Mouse (Mus musculus) embryonic stem cell, embryonic (primary cell): ENCODE results near the gene Cfap97d1.

Experiments used
- CTCF ChIA-PET, 4 experiments: fragments of 300-600 bp in 2 of 4; fragments of 350-600 bp in 2 of 4; sonication (Branson Sonifier 250); formaldehyde crosslinking; loops; one replicate each; lab custom pipeline; 2022; ENCODE audit warnings: inconsistent platforms in 2 of 4; lab: Charles Lee
- POLR2A ChIA-PET, 4 experiments: fragments of 300-600 bp in 2 of 4; fragments of 350-600 bp in 2 of 4; sonication (Branson Sonifier 250); formaldehyde crosslinking; loops; one replicate each; lab custom pipeline; 2022; ENCODE audit warnings: antibody characterized with exemption in 4 of 4, inconsistent platforms in 1 of 4; lab: Charles Lee

Cfap97d1 gene

GRCm38 (mm10) chr11:101985450-101985849 is 1.4 kb downstream of the Cfap97d1 start:
- POLR2A ChIA-PET = interaction anchor here in 3 of 4 experiments (0.8 to 4.0 kb wide), 20 partner anchors 10 to 327 kb away, joined by 3 to 37 read pairs (median 4); partner anchors contain the start of genes BC030867 (in 1 of the 3), Cd300lg (in 1 of the 3) and Etv4 (in 1 of the 3)
- CTCF ChIA-PET = interaction anchor here (0.5 to 6.5 kb wide), 58 partner anchors 8 to 317 kb away, joined by 3 to 84 read pairs (median 4); partner anchors contain the start of genes Cd300lg (in 3 of the 4), BC030867 (in 1 of the 4), Pyy (in 1 of the 4) and Sost (in 1 of the 4)

GRCm38 (mm10) chr11:101985990-101986389 is 1.9 kb downstream of the Cfap97d1 start:
- ChIA-PET POLR2A (interaction anchor here in 3 of 4 experiments (0.8 to 4.0 kb wide), 17 partner anchors 9 to 327 kb away, joined by 3 to 37 read pairs (median 3); no protein-coding TSS in a partner anchor), CTCF (interaction anchor here (0.5 to 6.5 kb wide), 60 partner anchors 9 to 318 kb away, joined by 3 to 84 read pairs (median 4); partner anchors contain the start of genes Cd300lg (in 3 of the 4), Tmem101 (in 2 of the 4), BC030867 (in 1 of the 4) and Pyy (in 1 of the 4))

GRCm38 (mm10) chr11:101986913-101987312 is 2.8 kb downstream of the Cfap97d1 start, which contains the start of gene Dusp3:
Gene Dusp3 (minus strand): TSS chr11:101987013.
- ChIA-PET CTCF (interaction anchor here (0.6 to 6.5 kb wide), 20 partner anchors 11 to 742 kb away, joined by 3 to 84 read pairs (median 4); partner anchors contain the start of genes Cd300lg (in 2 of the 4), Sost (in 1 of the 4) and Tmem101 (in 1 of the 4)), POLR2A (interaction anchor here in 2 of 4 experiments (1.0 to 4.0 kb wide), 5 partner anchors 8 to 151 kb away, joined by 3 to 13 read pairs (median 3); no protein-coding TSS in a partner anchor)

- POLR2A ChIA-PET = interaction anchor here in 2 of 4 experiments (0.5 to 1.5 kb wide), 5 partner anchors 10 to 265 kb away, joined by 3 to 4 read pairs (median 4); no protein-coding TSS in a partner anchor
- CTCF ChIA-PET = interaction anchor here in 2 of 4 experiments (0.6 to 2.4 kb wide), 6 partner anchors 15 to 1203 kb away, joined by 4 to 11 read pairs (median 4); no protein-coding TSS in a partner anchor
These were observed 6.2 kb downstream of the Cfap97d1 start for GRCm38 (mm10) chr11:101990244-101990643.

GRCm38 (mm10) chr11:101991813-101992212 is 7.7 kb downstream of the Cfap97d1 start:
- ChIA-PET POLR2A (interaction anchor here in 1 of 4 experiments (1.1 kb wide), 1 partner anchor 8 kb away, joined by 3 read pairs; no protein-coding TSS in a partner anchor), CTCF (interaction anchor here (0.7 to 2.0 kb wide), 7 partner anchors 23 to 589 kb away, joined by 3 to 6 read pairs (median 3); no protein-coding TSS in a partner anchor)

GRCm38 (mm10) chr11:101992411-101992810 is 8.3 kb downstream of the Cfap97d1 start:
- ChIA-PET POLR2A (interaction anchor here in 1 of 4 experiments (1.1 kb wide), 1 partner anchor 9 kb away, joined by 3 read pairs; no protein-coding TSS in a partner anchor), CTCF (interaction anchor here in 1 of 4 experiments (1.4 kb wide), 1 partner anchor 61 kb away, joined by 3 read pairs; no protein-coding TSS in a partner anchor)

- ChIA-PET POLR2A (interaction anchor here in 3 of 4 experiments (0.6 to 2.3 kb wide), 4 partner anchors 8 to 329 kb away, joined by 3 to 7 read pairs (median 4); partner anchors contain the start of genes Cfap97d1 (in 2 of the 3), Arl4d (in 1 of the 3) and Dusp3 (in 1 of the 3)), CTCF (interaction anchor here in 1 of 4 experiments (2.2 kb wide), 1 partner anchor 47 kb away, joined by 7 read pairs; the partner anchor contains the start of gene Cd300lg)
These were observed 10.0 kb downstream of the Cfap97d1 start for GRCm38 (mm10) chr11:101994100-101994499.

- ChIA-PET CTCF (interaction anchor here in 2 of 4 experiments (0.6 to 0.8 kb wide), 3 partner anchors 59 to 159 kb away, joined by 3 to 8 read pairs (median 4); no protein-coding TSS in a partner anchor), POLR2A (interaction anchor here in 2 of 4 experiments (0.5 to 2.3 kb wide), 2 partner anchors 10 to 18 kb away, joined by 3 to 7 read pairs; partner anchors contain the start of gene Dusp3 (in 1 of the 2))
These were observed 11.9 kb downstream of the Cfap97d1 start for GRCm38 (mm10) chr11:101995938-101996337.

- CTCF ChIA-PET = interaction anchor here (0.6 to 1.9 kb wide), 9 partner anchors 13 to 574 kb away, joined by 3 to 8 read pairs (median 5); partner anchors contain the start of gene Cfap97d1 (in 1 of the 4)
- POLR2A ChIA-PET = interaction anchor here in 3 of 4 experiments (0.6 to 1.3 kb wide), 4 partner anchors 8 to 1470 kb away, joined by 3 read pairs; partner anchors contain the start of gene Acly (in 1 of the 3)
These were observed 14.2 kb downstream of the Cfap97d1 start for GRCm38 (mm10) chr11:101998258-101998657.

GRCm38 (mm10) chr11:101999466-101999865 is 15.4 kb downstream of the Cfap97d1 start:
- POLR2A ChIA-PET = interaction anchor here in 2 of 4 experiments (1.0 to 1.3 kb wide), 2 partner anchors 9 to 13 kb away, joined by 3 to 4 read pairs; no protein-coding TSS in a partner anchor
- CTCF ChIA-PET = interaction anchor here in 1 of 4 experiments (0.5 to 1.9 kb wide), 2 partner anchors 54 to 83 kb away, joined by 4 to 5 read pairs; no protein-coding TSS in a partner anchor

GRCm38 (mm10) chr11:102004251-102004650 is 20.2 kb downstream of the Cfap97d1 start:
- ChIA-PET POLR2A (no interaction called here), CTCF (interaction anchor here in 3 of 4 experiments (0.7 to 1.1 kb wide), 5 partner anchors 19 to 37 kb away, joined by 3 to 4 read pairs (median 4); partner anchors contain the start of gene Sost (in 1 of the 3))

GRCm38 (mm10) chr11:102006271-102006670 is 22.2 kb downstream of the Cfap97d1 start:
- POLR2A ChIA-PET = interaction anchor here in 3 of 4 experiments (0.5 to 1.4 kb wide), 5 partner anchors 8 to 34 kb away, joined by 3 to 6 read pairs (median 3); no protein-coding TSS in a partner anchor
- CTCF ChIA-PET = interaction anchor here in 3 of 4 experiments (0.7 to 1.7 kb wide), 6 partner anchors 20 to 34 kb away, joined by 3 to 7 read pairs (median 4); partner anchors contain the start of gene Mpp3 (in 1 of the 3)

- CTCF ChIA-PET = interaction anchor here in 3 of 4 experiments (0.7 to 2.5 kb wide), 9 partner anchors 21 to 40 kb away, joined by 3 to 11 read pairs (median 4); partner anchors contain the start of genes Cfap97d1 (in 1 of the 3) and Mpp3 (in 1 of the 3)
- POLR2A ChIA-PET = interaction anchor here in 3 of 4 experiments (0.5 to 1.4 kb wide), 6 partner anchors 8 to 33 kb away, joined by 3 to 6 read pairs (median 3); no protein-coding TSS in a partner anchor
These were observed 22.6 kb downstream of the Cfap97d1 start for GRCm38 (mm10) chr11:102006688-102007087.

- ChIA-PET CTCF (interaction anchor here in 2 of 4 experiments (0.6 to 2.7 kb wide), 10 partner anchors 10 to 220 kb away, joined by 3 to 11 read pairs (median 4); partner anchors contain the start of gene Cfap97d1 (in 1 of the 2)), POLR2A (interaction anchor here in 2 of 4 experiments (0.5 to 1.3 kb wide), 5 partner anchors 10 to 187 kb away, joined by 3 to 4 read pairs (median 3); partner anchors contain the start of gene Cfap97d1 (in 1 of the 2))
These were observed 24.3 kb downstream of the Cfap97d1 start for GRCm38 (mm10) chr11:102008372-102008771.

GRCm38 (mm10) chr11:102008954-102009637 is 25.0 kb downstream of the Cfap97d1 start:
- ChIA-PET CTCF (interaction anchor here in 1 of 4 experiments (1.0 to 2.7 kb wide), 6 partner anchors 9 to 219 kb away, joined by 3 to 11 read pairs (median 6); partner anchors contain the start of gene Cfap97d1), POLR2A (interaction anchor here (0.5 to 1.3 kb wide), 6 partner anchors 10 to 138 kb away, joined by 3 to 4 read pairs (median 3); partner anchors contain the start of gene Cfap97d1 (in 1 of the 4))

- ChIA-PET POLR2A (interaction anchor here in 1 of 4 experiments (1.4 kb wide), 1 partner anchor 41 kb away, joined by 3 read pairs; no protein-coding TSS in a partner anchor), CTCF (interaction anchor here in 1 of 4 experiments (2.7 kb wide), 1 partner anchor 30 kb away, joined by 10 read pairs; no protein-coding TSS in a partner anchor)
These were observed 26.1 kb downstream of the Cfap97d1 start for GRCm38 (mm10) chr11:102010140-102010539.
